Mouse (Mus musculus): Measurements from ENCODE around the gene Gm17079. TPM values are rescaled to one million over a fixed set of nuclear protein-coding genes. Genes with fewer than 3 reads are reported as not detected.
"Not testable (repeated sequence)": the region's sequence is repeated elsewhere in the genome, so short reads cannot be mapped to it uniquely, and the experiment has no call there.

Gm17079 gene
- total RNA-seq (2017), result not detected in 2 replicates

- not testable (repeated sequence) for ATAC-seq (replicated peaks; ENCODE audit: low read depth, poor library complexity, severe bottlenecking)
Measured at GRCm38 (mm10) chr14:51695368-51695767, at the start of gene Gm17079. Gene Gm17079, minus strand, starts transcription at chr14:51695468.

- peak; percentile 54 for ATAC-seq (replicated peaks; ENCODE audit: low read depth, poor library complexity, severe bottlenecking)
Measured at GRCm38 (mm10) chr14:51740347-51741170, 45.3 kb upstream of the Gm17079 start.

DNA sequence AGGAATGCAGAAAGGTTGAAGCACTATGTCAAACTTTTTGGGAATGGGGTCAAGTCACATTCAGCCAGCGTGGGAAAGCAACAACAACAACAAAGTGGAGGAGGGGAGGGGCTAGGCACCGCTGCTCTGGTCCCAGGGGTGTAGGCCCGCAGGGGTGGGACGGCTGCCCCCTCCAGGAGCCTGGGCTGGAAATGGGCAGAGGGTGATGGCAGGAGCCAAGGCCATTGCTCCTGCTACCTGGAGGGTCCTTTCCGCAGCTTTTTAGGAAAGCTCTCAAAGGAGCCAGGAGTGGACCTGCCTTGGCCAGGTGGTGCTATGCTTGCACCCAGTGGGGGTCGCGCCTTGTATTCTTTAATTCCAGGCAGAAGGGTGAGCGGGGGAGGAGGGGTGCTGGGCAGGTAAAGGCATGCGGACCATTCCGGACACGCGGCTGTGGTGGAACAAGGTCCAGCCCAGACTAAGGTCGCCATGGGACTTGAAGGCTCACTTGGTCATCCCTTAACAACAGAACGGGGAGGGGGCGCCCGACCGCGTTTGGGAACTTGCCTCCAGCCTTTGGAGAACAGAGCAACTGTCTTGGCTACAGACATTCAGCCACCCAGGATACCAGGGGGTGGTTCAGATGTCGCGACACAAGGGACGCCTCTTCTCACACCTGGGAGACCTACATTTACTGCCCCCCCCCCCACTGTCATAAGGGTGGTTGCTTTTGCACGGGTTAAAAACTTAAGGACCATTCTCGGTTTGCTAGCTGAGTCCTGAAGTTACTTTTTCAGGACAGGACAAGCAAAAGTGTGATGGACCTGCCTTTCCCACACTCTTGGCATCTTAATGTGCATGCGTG lies 44.1 kb upstream of the Gm17079 start:
- ATAC-seq (replicated peaks; ENCODE audit: low read depth, poor library complexity, severe bottlenecking), result no peak; the same call in 1 of the 2 replicates

GRCm38 (mm10) chr14:51738411-51739149 lies 43.3 kb upstream of the Gm17079 start:
- peak; percentile 78 for ATAC-seq (replicated peaks; ENCODE audit: low read depth, poor library complexity, severe bottlenecking)

- no peak for ATAC-seq (replicated peaks; ENCODE audit: low read depth, poor library complexity, severe bottlenecking)
Measured at GRCm38 (mm10) chr14:51737967-51738366, 42.7 kb upstream of the Gm17079 start.

DNA sequence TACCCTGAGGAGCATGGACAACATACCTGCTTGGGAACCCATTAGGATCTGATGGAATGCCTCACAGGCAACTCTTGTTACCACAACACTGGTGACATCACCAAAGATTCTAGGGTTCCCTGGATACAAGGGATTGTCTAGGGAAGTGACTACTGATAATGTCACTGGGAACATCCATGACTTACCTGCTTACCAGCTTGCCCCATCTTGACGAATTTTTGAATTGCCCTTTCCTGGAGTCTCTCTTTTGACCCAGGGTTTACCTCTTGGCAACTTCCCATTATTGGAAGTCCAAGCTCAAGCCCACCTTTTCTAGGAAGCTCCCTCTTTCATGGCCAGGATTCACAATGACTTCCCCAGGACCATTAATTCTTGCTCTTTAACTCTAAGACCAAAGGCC lies 21.8 kb upstream of the Gm17079 start, which contains the start of gene Gm5800:
Gm5800 (minus strand) TSS at position 101 of the 400 bp plus-strand sequence.
- no peak for ATAC-seq (replicated peaks; ENCODE audit: low read depth, poor library complexity, severe bottlenecking)

DNA sequence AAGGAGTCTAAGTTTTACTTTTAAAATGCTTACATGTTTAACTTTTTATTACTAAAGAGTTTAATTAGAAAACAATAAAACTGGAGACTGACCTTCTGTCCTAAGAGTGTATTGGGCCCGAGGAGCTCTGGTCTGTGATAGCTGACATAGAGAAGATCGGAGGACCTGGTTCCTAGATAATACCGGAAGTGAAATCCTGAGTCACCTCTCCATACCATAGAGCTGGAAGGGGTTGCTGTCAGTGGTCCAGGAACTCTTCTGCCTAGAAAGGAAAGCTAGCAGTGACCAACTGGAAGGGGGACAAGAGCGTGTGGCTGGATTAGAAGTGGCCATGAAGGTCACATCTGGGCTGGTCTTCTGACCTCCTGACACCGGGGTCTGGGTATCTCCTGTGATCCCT lies 18.0 kb downstream of the Gm17079 start:
- no peak for ATAC-seq (replicated peaks; ENCODE audit: low read depth, poor library complexity, severe bottlenecking)

Other genes with a start within 250 kb of the Gm17079 start
- gene Vmn2r89, start 243.6 kb downstream of the Gm17079 start, total RNA-seq (2017), result not detected in 2 replicates
- not detected in 2 replicates for gene Gm5622, start 142.7 kb downstream of the Gm17079 start, total RNA-seq (2017)
- gene Gm17175, start 121.4 kb downstream of the Gm17079 start, total RNA-seq (2017), result not detected in 2 replicates
- not detected in 2 replicates for gene Gm17174, start 103.3 kb downstream of the Gm17079 start, total RNA-seq (2017)
- gene Gm17078, start 84.2 kb downstream of the Gm17079 start, total RNA-seq (2017), result not detected in 2 replicates
- gene Gm4181, start 59.8 kb downstream of the Gm17079 start, total RNA-seq (2017), result not detected in 2 replicates
- gene Gm5800, start 21.7 kb upstream of the Gm17079 start, total RNA-seq (2017), result not detected in 2 replicates
- not detected in 2 replicates for gene Ang4, start 78.1 kb upstream of the Gm17079 start, total RNA-seq (2017)
- gene AY358078, start 104.6 kb upstream of the Gm17079 start, total RNA-seq (2017), result not detected in 2 replicates
- gene Ear6, start 158.2 kb upstream of the Gm17079 start, total RNA-seq (2017), result 0.55 and 3.3 TPM in 2 replicates
- gene Mettl17, start 189.4 kb upstream of the Gm17079 start, total RNA-seq (2017), result 6.7 and 11.5 TPM in 2 replicates
- 0.49 TPM in 1 of 2 replicates, not detected in the other for gene Slc39a2, start 197.4 kb upstream of the Gm17079 start, total RNA-seq (2017)
- gene Ndrg2, start 218.7 kb upstream of the Gm17079 start, total RNA-seq (2017), result 2.8 and 14.6 TPM in 2 replicates
- gene Tppp2, start 223.0 kb upstream of the Gm17079 start, total RNA-seq (2017), result not detected in 2 replicates
- gene Rnase13, start 227.3 kb upstream of the Gm17079 start, total RNA-seq (2017), result not detected in 2 replicates